Mouse (Mus musculus) G1E-ER4 (cell line): Measurements from ENCODE around the gene Ikzf3. TPM values are rescaled to one million over a fixed set of nuclear protein-coding genes. Genes with fewer than 3 reads are reported as not detected.

ENCODE experiments used
- GATA1 ChIP-seq: IDR thresholded peaks from one replicate; pipeline ENCODE4 v1.8.0; 2012; ENCODE audit warnings: low read length, inconsistent platforms
- polyA plus RNA-seq: library from polyadenylated mRNA; stranded (reverse); fragments of >175 nt; gene quantifications from 2 replicates; pipeline ENCODE4 v1.2.3, GENCODE M21; 2012

The Ikzf3 gene
- polyA plus RNA-seq, 1 experiment: not detected

GRCm38 (mm10) chr11:98582030-98582388 is 36.2 kb upstream of the Ikzf3 start:
- TF ChIP-seq GATA1: no peak

GRCm38 (mm10) chr11:98581286-98582029 is 35.6 kb upstream of the Ikzf3 start:
- no peak for TF ChIP-seq GATA1

GRCm38 (mm10) chr11:98580301-98581121 is 34.7 kb upstream of the Ikzf3 start:
- peak; percentile 40 for TF ChIP-seq GATA1

- TF ChIP-seq GATA1: no peak
Observed at GRCm38 (mm10) chr11:98577776-98578175, 31.9 kb upstream of the Ikzf3 start.

- no peak for TF ChIP-seq GATA1
Observed at GRCm38 (mm10) chr11:98569461-98569860, 23.6 kb upstream of the Ikzf3 start.

- TF ChIP-seq GATA1: no peak
Observed at GRCm38 (mm10) chr11:98568326-98568725, 22.5 kb upstream of the Ikzf3 start.

- TF ChIP-seq GATA1: no peak
Observed at GRCm38 (mm10) chr11:98563921-98564414, 18.1 kb upstream of the Ikzf3 start.

GRCm38 (mm10) chr11:98563025-98563424 is 17.2 kb upstream of the Ikzf3 start:
- no peak for TF ChIP-seq GATA1

- no peak for TF ChIP-seq GATA1
Observed at GRCm38 (mm10) chr11:98560942-98561341, 15.1 kb upstream of the Ikzf3 start.

GRCm38 (mm10) chr11:98555124-98555700 is 9.4 kb upstream of the Ikzf3 start:
- TF ChIP-seq GATA1: no peak

GRCm38 (mm10) chr11:98553966-98554365 is 8.1 kb upstream of the Ikzf3 start:
- no peak for TF ChIP-seq GATA1

- TF ChIP-seq GATA1: peak; percentile 86
Observed at GRCm38 (mm10) chr11:98550975-98551828, 5.4 kb upstream of the Ikzf3 start, which contains the start of gene Zpbp2. TSS of gene Zpbp2 (plus strand) at chr11:98551097.

GRCm38 (mm10) chr11:98550311-98550974 is 4.6 kb upstream of the Ikzf3 start:
- TF ChIP-seq GATA1: no peak

- no peak for TF ChIP-seq GATA1
Observed at GRCm38 (mm10) chr11:98549363-98549762, 3.5 kb upstream of the Ikzf3 start.

- no peak for TF ChIP-seq GATA1
Observed at GRCm38 (mm10) chr11:98547308-98547693, 1.5 kb upstream of the Ikzf3 start.
